Mouse (Mus musculus) limb, embryonic 15.5 days (tissue): ENCODE measurements around the gene Hoxb5. TPM values are rescaled to one million over a fixed set of nuclear protein-coding genes. Genes with fewer than 3 reads are reported as not detected.

Source experiments
- ATAC-seq: fragments of 200-750 bp; cut with Nextera tagmentation; 2 replicates; pipeline ENCODE4 v1.8.0; 2017; ENCODE audit warnings: low read depth, moderate TSS enrichment; ENCODE audit not compliant: insufficient number of reproducible peaks, low FRiP score, low TSS enrichment
- H3K27ac ChIP-seq: fragments of 300-500 bp; sonication (generic); 2 replicates; pipeline ENCODE4 v1.5.1; 2015; ENCODE audit warnings: moderate library complexity, mild to moderate bottlenecking, inconsistent platforms
- H3K27me3 ChIP-seq: fragments of 300-500 bp; sonication (generic); 2 replicates; pipeline ENCODE4 v1.6.1; 2015; ENCODE audit warnings: inconsistent platforms
- H3K36me3 ChIP-seq: fragments of 300-500 bp; sonication (generic); 2 replicates; pipeline ENCODE4 v1.6.1; 2015; ENCODE audit warnings: inconsistent platforms
- H3K4me1 ChIP-seq: fragments of 300-500 bp; sonication (generic); 2 replicates; pipeline ENCODE4 v1.6.1; 2015; ENCODE audit warnings: inconsistent platforms
- H3K4me2 ChIP-seq: fragments of 300-500 bp; sonication (generic); 2 replicates; pipeline ENCODE4 v1.6.1; 2015; ENCODE audit warnings: mild to moderate bottlenecking, inconsistent platforms
- H3K4me3 ChIP-seq: fragments of 300-500 bp; sonication (generic); 2 replicates; pipeline ENCODE4 v1.5.1; 2015; ENCODE audit warnings: mild to moderate bottlenecking, inconsistent platforms
- H3K9ac ChIP-seq: fragments of 300-500 bp; sonication (generic); 2 replicates; pipeline ENCODE4 v1.6.1; 2015; ENCODE audit warnings: inconsistent platforms
- H3K9me3 ChIP-seq: fragments of 300-500 bp; sonication (generic); 2 replicates; pipeline ENCODE4 v1.6.1; 2016; ENCODE audit warnings: inconsistent platforms
- WGBS: fragments of 180-500 bp; shearing (Covaris S2); methylation state at CpG from one replicate; pipeline ENCODE4 v1.1.7; 2015; 5-methylcytosine and 5-hydroxymethylcytosine counted together
- polyA plus RNA-seq: library from polyadenylated mRNA; unstranded; fragments of >200 nt; fragmentation: Nextera tagmentation; extraction: Ambion mirVana; gene quantifications from 2 replicates; pipeline ENCODE4 v1.2.1, GENCODE M21; 2015

Gene Hoxb5
- polyA plus RNA-seq, 1 experiment from 2014 or later = 0.73 TPM

GRCm38 (mm10) chr11:96319910-96320309, 16.8 kb downstream of the Hoxb5 start:
- H3K27me3 ChIP-seq = peaks cover 97% of the 10 kb centered on the region
- no peak overlapping the region; the same call in 1 of the 2 replicates for H3K27ac ChIP-seq
- ATAC-seq = no peak
- H3K9ac ChIP-seq = no peak overlapping the region
- no peaks in the 10 kb centered on the region for H3K9me3 ChIP-seq
- no peaks in the 10 kb centered on the region for H3K36me3 ChIP-seq
- H3K4me1 ChIP-seq = peaks cover 20% of the 10 kb centered on the region
- peak overlapping the region; percentile 39 for H3K4me3 ChIP-seq
- H3K4me2 ChIP-seq = peak overlapping the region; percentile 47
- under 1% methylated on average over 29 of the region's 29 CpGs for WGBS

GRCm38 (mm10) chr11:96320688-96321087, 17.6 kb downstream of the Hoxb5 start:
- WGBS = 22% methylated on average over 17 of the region's 17 CpGs
- ATAC-seq = no peak
- H3K27ac ChIP-seq = no peak overlapping the region
- no peaks in the 10 kb centered on the region for H3K9me3 ChIP-seq
- H3K27me3 ChIP-seq = peaks cover 97% of the 10 kb centered on the region
- no peak overlapping the region for H3K4me2 ChIP-seq
- H3K4me3 ChIP-seq = no peak overlapping the region
- H3K4me1 ChIP-seq = peaks cover 19% of the 10 kb centered on the region
- H3K9ac ChIP-seq = no peak overlapping the region
- no peaks in the 10 kb centered on the region for H3K36me3 ChIP-seq

- Histone ChIP-seq H3K9me3 (no peaks in the 10 kb centered on the region), H3K27me3 (peaks cover 98% of the 10 kb centered on the region), H3K36me3 (no peaks in the 10 kb centered on the region), H3K4me2 (no peak overlapping the region), H3K4me3 (no peak overlapping the region), H3K4me1 (peaks cover 23% of the 10 kb centered on the region), H3K9ac (no peak overlapping the region), H3K27ac (no peak overlapping the region)
- no peak for ATAC-seq
- 15% methylated on average over 5 of the region's 5 CpGs for WGBS
Measured at GRCm38 (mm10) chr11:96321846-96322245, 18.7 kb downstream of the Hoxb5 start.

- no peak overlapping the region for H3K4me2 ChIP-seq
- H3K27ac ChIP-seq = no peak overlapping the region
- H3K9me3 ChIP-seq = no peaks in the 10 kb centered on the region
- H3K27me3 ChIP-seq = peaks cover 98% of the 10 kb centered on the region
- peaks cover 23% of the 10 kb centered on the region for H3K4me1 ChIP-seq
- no peaks in the 10 kb centered on the region for H3K36me3 ChIP-seq
- no peak overlapping the region for H3K4me3 ChIP-seq
- ATAC-seq = no peak
- no peak overlapping the region for H3K9ac ChIP-seq
- 25% methylated on average over 6 of the region's 6 CpGs for WGBS
Measured at GRCm38 (mm10) chr11:96322738-96323137, 19.6 kb downstream of the Hoxb5 start.

GRCm38 (mm10) chr11:96323154-96323553, 20.0 kb downstream of the Hoxb5 start, which contains the start of gene Hoxb3:
Gene Hoxb3, plus strand, starts transcription at chr11:96323326.
- WGBS = 25% methylated on average over 10 of the region's 10 CpGs
- Histone ChIP-seq H3K4me3 (no peak within 1 kb of the TSS), H3K36me3 (no peaks in the 10 kb centered on the region), H3K27me3 (peaks cover 98% of the 10 kb centered on the region), H3K4me1 (peaks cover 20% of the 10 kb centered on the region), H3K9me3 (no peaks in the 10 kb centered on the region), H3K9ac (no peak within 1 kb of the TSS), H3K27ac (no peak within 1 kb of the TSS), H3K4me2 (no peak within 1 kb of the TSS)
- ATAC-seq = no peak

GRCm38 (mm10) chr11:96324125-96324524, 21.0 kb downstream of the Hoxb5 start:
- Histone ChIP-seq H3K27me3 (peaks cover 98% of the 10 kb centered on the region), H3K9ac (no peak overlapping the region), H3K4me2 (no peak overlapping the region), H3K27ac (no peak overlapping the region), H3K4me1 (peaks cover 10% of the 10 kb centered on the region), H3K36me3 (no peaks in the 10 kb centered on the region), H3K9me3 (no peaks in the 10 kb centered on the region), H3K4me3 (no peak overlapping the region)
- no peak for ATAC-seq
- 15% methylated on average over 5 of the region's 5 CpGs for WGBS

GRCm38 (mm10) chr11:96324965-96325364, 21.8 kb downstream of the Hoxb5 start:
- no peak overlapping the region for H3K4me2 ChIP-seq
- H3K27ac ChIP-seq = no peak overlapping the region
- peaks cover 6% of the 10 kb centered on the region for H3K4me1 ChIP-seq
- no peak overlapping the region for H3K4me3 ChIP-seq
- H3K36me3 ChIP-seq = no peaks in the 10 kb centered on the region
- H3K9ac ChIP-seq = no peak overlapping the region
- peaks cover 98% of the 10 kb centered on the region for H3K27me3 ChIP-seq
- H3K9me3 ChIP-seq = no peaks in the 10 kb centered on the region
- no peak for ATAC-seq
- 22% methylated on average over 8 of the region's 8 CpGs for WGBS

- WGBS = 10% methylated on average over 22 of the region's 22 CpGs
- peaks cover 3% of the 10 kb centered on the region for H3K4me1 ChIP-seq
- H3K4me3 ChIP-seq = no peak overlapping the region
- H3K4me2 ChIP-seq = no peak overlapping the region; the same call in 1 of the 2 replicates
- H3K9me3 ChIP-seq = no peaks in the 10 kb centered on the region
- peak overlapping the region; percentile 13; the same call in 1 of the 2 replicates for H3K27ac ChIP-seq
- ATAC-seq = no peak
- no peaks in the 10 kb centered on the region for H3K36me3 ChIP-seq
- peaks cover 98% of the 10 kb centered on the region for H3K27me3 ChIP-seq
- H3K9ac ChIP-seq = no peak overlapping the region
Measured at GRCm38 (mm10) chr11:96325747-96326212, 22.6 kb downstream of the Hoxb5 start.

- Histone ChIP-seq H3K36me3 (no peaks in the 10 kb centered on the region), H3K9me3 (no peaks in the 10 kb centered on the region), H3K9ac (no peak overlapping the region), H3K27ac (no peak overlapping the region), H3K4me1 (peaks cover 3% of the 10 kb centered on the region; the same call in 1 of the 2 replicates), H3K4me2 (no peak overlapping the region), H3K4me3 (no peak overlapping the region), H3K27me3 (peaks cover 97% of the 10 kb centered on the region)
- WGBS = 21% methylated on average over 12 of the region's 12 CpGs
- ATAC-seq = no peak
Measured at GRCm38 (mm10) chr11:96326705-96327104, 23.6 kb downstream of the Hoxb5 start.

GRCm38 (mm10) chr11:96327122-96327521, 24.0 kb downstream of the Hoxb5 start:
- H3K4me2 ChIP-seq = no peak overlapping the region
- peaks cover 3% of the 10 kb centered on the region; the same call in 1 of the 2 replicates for H3K4me1 ChIP-seq
- peaks cover 97% of the 10 kb centered on the region for H3K27me3 ChIP-seq
- no peaks in the 10 kb centered on the region for H3K9me3 ChIP-seq
- no peak for ATAC-seq
- WGBS = 25% methylated on average over 7 of the region's 7 CpGs
- no peak overlapping the region for H3K9ac ChIP-seq
- H3K4me3 ChIP-seq = no peak overlapping the region
- no peak overlapping the region for H3K27ac ChIP-seq
- no peaks in the 10 kb centered on the region for H3K36me3 ChIP-seq

- Histone ChIP-seq H3K4me2 (no peak overlapping the region), H3K9ac (no peak overlapping the region), H3K4me1 (peaks cover 8% of the 10 kb centered on the region), H3K4me3 (no peak overlapping the region), H3K36me3 (no peaks in the 10 kb centered on the region), H3K9me3 (no peaks in the 10 kb centered on the region), H3K27ac (no peak overlapping the region), H3K27me3 (peaks cover 97% of the 10 kb centered on the region)
- no peak for ATAC-seq
- WGBS = 29% methylated on average over 5 of the region's 5 CpGs
Measured at GRCm38 (mm10) chr11:96327750-96328149, 24.6 kb downstream of the Hoxb5 start.

- no peak overlapping the region for H3K27ac ChIP-seq
- H3K4me2 ChIP-seq = no peak overlapping the region
Measured at GRCm38 (mm10) chr11:96328605-96329004, 25.5 kb downstream of the Hoxb5 start.

GRCm38 (mm10) chr11:96332105-96332504, 29.0 kb downstream of the Hoxb5 start:
- Histone ChIP-seq H3K4me3 (0 out of 2 replicates have a peak overlapping the region, but pooled peaks have one; percentile 29), H3K9ac (no peak overlapping the region), H3K4me2 (no peak overlapping the region), H3K36me3 (no peaks in the 10 kb centered on the region), H3K4me1 (peaks cover 7% of the 10 kb centered on the region), H3K9me3 (no peaks in the 10 kb centered on the region), H3K27me3 (peaks cover 99% of the 10 kb centered on the region), H3K27ac (no peak overlapping the region)
- ATAC-seq = no peak
- WGBS = 6% methylated on average over 8 of the region's 8 CpGs

More at GRCm38 (mm10) chr11:96328605-96329004, 25.5 kb downstream of the Hoxb5 start:
- no peak for ATAC-seq
- no peaks in the 10 kb centered on the region for H3K36me3 ChIP-seq
- 16% methylated on average over 8 of the region's 8 CpGs for WGBS
- no peak overlapping the region for H3K4me3 ChIP-seq
- no peak overlapping the region for H3K9ac ChIP-seq
- peaks cover 11% of the 10 kb centered on the region for H3K4me1 ChIP-seq
- no peaks in the 10 kb centered on the region for H3K9me3 ChIP-seq
- H3K27me3 ChIP-seq = peaks cover 97% of the 10 kb centered on the region
